Mouse (Mus musculus) forelimb bud, embryonic 11.5 days (tissue): ENCODE results near the gene Ppp1r27.
"Not testable (repeated sequence)": the region's sequence is repeated elsewhere in the genome, so short reads cannot be mapped to it uniquely, and the experiment has no call there.

Experiments
- DNase-seq: peaks from one replicate; pipeline ENCODE4 v3.0.0-alpha.2; 2012; ENCODE audit warnings: low read depth, low spot score

Ppp1r27 gene

DNA sequence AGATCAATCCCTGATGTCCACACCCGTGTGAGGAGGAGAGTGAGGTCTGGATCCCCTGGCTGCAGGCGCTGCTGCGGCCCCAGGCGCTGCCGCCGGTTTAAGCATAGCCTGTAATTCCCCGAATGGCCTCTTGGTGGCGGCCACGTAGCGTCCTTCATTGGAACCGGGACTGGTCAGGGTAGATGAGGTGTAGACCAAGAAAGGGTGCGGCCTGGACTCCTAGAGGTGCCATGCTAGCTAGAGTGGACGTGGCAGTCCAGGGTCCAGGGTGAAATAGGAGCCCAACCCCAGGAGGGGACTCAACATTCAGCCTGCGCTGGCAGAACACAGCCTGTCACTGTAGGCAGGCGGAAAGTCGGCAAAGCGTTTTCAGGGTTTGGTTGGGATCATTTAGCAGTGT is 35.3 kb downstream of the Ppp1r27 start:
- DNase-seq, result peak; percentile 84

DNA sequence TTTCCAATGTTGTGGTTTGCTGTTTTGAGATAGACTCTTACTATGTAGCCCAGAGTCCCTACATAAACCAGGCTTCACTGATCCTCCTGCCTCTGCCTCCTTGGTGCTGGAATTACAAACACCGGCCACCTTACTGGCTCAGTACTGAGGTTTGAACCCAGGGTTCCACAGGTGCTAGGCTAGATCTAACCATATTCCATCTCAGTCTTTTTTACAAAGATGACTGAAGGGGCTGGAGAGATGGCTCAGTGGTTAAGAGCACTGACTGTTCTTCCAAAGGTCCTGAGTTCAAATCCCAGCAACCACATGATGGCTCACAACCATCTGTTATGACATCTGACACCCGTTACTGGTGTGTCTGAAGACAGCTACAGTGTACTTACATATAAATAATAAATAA is 36.7 kb downstream of the Ppp1r27 start:
- not testable (repeated sequence) for DNase-seq

DNA sequence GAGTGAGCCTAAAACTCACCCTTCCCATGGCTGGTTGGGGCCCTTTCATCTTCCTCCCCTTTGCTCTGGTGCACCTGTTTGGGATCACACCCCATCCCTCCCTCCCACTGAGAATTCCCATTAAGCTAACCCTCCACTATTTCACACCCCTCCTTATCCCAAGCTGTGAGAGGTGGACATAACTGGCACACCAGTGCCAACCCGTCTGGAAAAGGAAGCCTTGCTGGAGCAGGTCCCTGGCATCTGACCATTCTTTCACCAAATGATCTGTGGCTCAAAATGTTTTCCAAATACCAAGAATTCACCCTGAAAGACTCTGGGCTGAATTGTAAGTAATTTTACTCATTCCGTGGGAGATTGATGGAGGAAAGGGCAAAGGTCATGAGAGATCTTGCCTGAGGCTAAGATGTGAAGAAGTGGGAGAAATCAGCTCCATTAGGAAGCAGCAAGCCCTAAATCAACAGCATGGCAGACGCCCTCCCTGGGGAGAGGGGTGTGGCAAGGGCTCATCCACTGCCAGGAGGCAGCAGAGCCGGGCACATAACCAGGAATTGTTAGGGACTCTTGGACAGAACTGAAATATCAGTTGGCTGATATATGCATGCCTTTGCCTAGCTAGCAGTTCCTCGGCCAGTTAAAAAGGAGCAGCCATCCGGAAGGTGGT is 38.0 kb downstream of the Ppp1r27 start:
- no peak for DNase-seq

DNA sequence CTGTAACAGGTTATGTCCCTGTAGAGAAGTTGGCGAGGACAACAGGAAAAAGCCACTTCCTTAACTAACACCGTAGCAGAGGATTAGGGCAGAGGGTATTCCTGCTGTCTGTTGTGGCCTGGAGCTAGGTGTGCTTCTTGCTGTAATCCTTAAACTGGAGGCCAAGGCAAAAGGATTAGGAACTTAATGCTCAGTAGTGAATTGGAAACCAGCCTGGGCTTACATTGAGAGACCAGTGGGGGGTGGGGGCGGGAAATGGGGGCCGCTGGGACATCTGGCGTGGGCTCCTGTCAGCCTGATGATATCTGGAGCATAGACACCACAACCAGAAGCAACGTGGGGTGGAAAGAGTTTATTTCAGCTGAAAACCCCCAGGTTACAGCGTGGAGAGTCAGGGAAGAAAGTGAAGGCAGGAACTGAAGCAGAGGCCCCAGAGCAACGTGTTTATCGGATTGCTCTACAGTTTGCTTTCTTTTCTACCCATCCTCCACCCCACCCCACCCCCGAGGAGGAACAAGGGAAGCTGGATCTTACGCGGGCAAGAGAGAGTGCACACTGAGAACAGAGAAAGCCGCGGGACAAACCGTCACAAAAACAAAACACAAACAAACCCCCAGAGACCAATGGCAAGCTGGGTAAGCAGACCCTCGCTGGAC is 40.4 kb downstream of the Ppp1r27 start:
- DNase-seq, result no peak

DNA sequence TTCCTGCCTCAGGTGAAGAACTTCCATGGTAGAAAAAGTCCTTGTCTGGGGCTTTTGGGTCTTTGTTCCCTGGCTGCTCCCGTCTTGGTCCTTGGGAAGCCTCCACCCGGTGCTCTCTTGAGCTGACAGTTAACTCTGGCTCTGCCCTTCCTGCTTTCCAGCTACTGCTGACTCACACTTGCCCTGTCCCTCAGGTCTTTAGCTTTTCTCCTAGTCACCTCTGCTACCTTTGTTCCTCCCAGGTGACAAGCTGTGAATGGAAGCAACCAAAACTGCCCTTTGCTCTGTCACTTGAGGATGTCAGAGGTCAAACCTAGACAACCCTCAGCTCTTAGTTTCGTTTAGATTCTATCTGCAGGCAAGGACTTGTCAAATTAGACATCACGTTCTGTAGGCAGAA is 41.0 kb downstream of the Ppp1r27 start:
- no peak for DNase-seq

DNA sequence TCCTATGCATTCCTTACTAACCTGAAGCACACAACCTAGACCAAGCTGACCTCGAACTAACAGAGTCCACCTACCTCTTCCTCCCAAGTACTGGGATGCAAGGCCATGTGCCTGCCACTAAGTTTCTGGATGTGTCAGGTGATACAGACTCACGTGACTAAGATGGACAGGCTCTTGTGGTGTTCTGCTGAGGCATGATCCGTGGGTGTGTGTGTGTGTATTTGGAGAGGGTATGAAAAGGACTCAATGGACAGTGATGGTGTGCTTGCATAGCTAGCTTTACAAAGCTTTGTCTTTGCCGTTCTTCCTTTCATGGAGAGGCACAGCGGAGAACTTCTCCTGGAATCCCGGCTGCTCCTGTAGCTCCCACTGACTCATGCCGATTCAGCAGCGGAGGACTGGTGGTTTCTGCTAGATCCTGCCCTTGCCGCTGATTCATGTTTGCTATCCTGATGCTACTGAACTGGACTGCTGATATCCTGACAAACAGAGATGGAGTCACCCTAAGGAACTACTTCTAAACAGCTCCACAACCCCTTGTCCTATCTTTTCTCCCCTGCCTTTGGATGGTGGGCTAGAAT is 42.6 kb downstream of the Ppp1r27 start:
- no peak for DNase-seq

DNA sequence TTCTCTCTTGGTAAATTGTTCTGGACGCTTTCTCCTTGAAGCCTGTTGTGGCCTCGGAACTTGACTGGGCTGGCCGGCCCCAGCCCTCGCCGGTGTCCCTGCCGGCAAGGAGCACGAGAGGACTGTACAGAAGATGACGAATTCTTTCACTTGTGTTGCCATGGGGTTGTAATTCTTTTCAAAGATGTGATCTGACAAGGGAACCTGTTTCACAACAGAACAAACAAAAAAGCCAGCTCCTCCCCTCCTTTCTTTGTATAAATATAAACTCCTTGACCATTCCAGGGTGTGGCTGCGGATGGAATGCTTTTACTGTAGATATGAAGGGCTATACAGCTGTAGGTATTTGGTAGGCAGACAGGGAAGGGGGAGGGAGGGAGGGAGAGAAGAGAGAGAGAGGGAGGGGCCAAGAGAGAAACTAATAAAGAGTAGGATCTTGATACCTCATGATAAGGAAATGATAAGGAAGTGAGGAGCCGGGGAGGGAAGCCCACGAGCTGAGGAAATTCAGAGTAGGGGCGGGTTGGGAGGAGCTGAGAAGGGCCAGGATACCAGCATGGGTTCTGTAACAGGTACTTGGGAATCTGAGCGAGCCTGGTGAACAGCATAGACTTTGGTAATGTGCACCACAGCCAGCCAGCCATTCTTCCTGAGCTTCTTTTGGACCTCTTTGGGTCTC is 43.2 kb downstream of the Ppp1r27 start:
- DNase-seq, result no peak

DNA sequence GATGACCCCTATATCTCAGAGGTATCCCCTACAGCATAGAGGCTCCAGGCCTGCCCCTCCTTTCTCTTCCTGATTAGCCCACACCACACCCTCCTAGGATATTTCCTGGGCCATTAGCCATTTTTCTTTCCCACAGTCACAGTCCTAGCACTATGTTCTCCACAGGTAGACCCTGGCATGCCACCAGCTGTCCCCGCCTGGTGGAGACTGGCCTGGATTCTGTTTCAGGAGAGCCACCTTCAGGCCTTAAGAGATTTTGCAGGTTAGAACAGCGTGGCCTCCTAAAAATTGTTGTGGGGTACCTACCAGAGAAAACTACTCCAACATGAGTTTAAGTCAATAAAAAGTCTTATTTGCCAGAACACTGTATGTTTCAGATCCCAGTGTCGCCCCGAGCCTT is 44.0 kb downstream of the Ppp1r27 start:
- DNase-seq, result no peak

DNA sequence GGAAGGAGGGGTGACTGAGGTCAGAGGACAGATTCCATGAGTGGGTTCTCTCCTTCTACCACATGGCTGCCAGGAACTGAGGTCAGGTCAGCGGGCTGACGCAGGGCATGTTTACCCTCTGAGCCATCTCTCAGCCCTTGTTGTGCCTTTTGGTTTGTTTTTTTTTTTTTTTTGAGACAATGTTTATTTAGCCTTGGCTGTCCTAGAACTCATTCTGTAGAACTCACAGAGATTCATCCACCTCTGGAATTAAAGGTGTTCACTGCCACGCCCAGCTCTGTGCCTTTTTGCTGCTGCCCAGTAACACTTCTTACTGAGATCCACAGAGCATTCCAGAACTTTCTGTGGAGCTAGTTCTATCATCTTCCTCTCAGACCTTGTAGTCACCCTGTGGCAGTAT is 45.3 kb downstream of the Ppp1r27 start:
- DNase-seq, result no peak

DNA sequence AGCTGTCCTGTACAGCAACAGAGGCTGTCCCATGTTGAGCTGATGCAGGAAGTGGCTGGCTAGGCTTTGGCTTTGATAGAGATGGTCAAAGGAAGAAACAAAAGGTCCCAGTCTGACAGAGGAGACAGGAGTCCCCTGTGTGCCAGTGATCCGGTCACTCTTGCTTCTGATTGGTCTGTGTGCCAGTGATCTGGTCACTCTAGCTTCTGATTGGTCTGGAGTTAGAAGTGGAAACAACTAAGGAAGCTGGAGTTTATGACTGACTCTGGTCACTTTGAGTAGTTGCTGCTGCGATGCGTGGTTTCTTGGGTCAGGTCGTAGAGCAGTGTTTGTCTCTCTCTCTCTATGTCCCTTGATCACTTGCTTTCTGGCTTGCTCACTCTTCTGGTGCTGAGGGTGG is 49.2 kb downstream of the Ppp1r27 start:
- DNase-seq, result no peak

DNA sequence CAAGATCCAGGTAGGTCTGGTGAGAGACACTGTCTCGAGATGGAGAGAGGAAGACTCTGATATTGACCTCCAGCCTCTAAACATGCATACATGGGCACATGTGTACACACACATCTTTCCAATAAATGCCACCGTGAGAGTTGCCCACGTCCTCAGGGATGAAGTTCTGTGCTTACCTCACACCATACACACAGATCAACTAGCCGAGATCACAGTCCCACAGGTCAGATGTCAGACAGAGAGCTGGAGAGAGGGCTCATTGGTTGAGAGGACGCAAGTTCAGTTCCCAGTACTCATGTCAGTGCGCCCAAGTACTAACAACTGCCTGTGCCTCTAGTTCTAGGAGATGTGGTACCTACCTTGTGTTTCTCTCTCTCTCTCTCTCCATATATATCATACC is 49.9 kb downstream of the Ppp1r27 start:
- DNase-seq, result no peak

DNA sequence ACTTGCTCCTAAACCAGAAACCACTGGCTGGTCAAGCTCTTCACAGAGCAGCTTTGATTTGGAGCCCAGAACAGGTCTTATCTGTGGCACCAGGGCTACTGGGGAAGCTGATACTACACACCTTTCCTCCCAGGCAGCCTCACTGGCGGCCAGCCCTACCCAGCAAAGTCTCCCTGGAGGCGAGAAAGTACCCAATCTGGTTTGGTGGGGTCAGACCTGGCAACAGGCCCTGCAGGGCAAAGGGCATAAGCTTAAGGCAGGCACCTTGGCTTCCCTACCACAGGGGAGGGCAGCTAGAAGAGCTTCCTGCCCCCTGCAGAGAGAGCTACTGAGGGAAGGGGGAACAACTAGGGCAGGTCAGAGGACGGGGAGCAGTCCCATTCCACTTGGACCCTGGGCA is 50.6 kb downstream of the Ppp1r27 start:
- DNase-seq, result no peak
